Mouse (Mus musculus) cerebellum, adult 9-10 months (tissue): ENCODE data around the gene Gm10439.
"Not testable (repeated sequence)": the region's sequence is repeated elsewhere in the genome, so short reads cannot be mapped to it uniquely, and the experiment has no call there.

Experiments
- DNase-seq: peaks from one replicate; pipeline ENCODE4 v3.0.0; 2022

Gene Gm10439

GRCm38 (mm10) chrX:149594270-149594669 lies at the start of gene Gm10439:
Gm10439 (plus strand) TSS chrX:149594570.
- not testable (repeated sequence) for DNase-seq
